Mouse (Mus musculus): ENCODE measurements at regions not wholly inside any gene's neighbourhood (a gene's known extent, or its start where the extent isn't known, plus 50 kb on each side); places are given as distances from the start of the nearest gene placed in this dataset.

- no peak for DNase-seq
These were observed 1007.2 kb downstream of the Epha7 start for GRCm38 (mm10) chr4:29820141-29820540.

GRCm38 (mm10) chr4:29830727-29831126 lies 1017.8 kb downstream of the Epha7 start:
- DNase-seq = peak; percentile 51

GRCm38 (mm10) chr4:29832774-29833173 lies 1019.8 kb downstream of the Epha7 start:
- DNase-seq = no peak

DNA sequence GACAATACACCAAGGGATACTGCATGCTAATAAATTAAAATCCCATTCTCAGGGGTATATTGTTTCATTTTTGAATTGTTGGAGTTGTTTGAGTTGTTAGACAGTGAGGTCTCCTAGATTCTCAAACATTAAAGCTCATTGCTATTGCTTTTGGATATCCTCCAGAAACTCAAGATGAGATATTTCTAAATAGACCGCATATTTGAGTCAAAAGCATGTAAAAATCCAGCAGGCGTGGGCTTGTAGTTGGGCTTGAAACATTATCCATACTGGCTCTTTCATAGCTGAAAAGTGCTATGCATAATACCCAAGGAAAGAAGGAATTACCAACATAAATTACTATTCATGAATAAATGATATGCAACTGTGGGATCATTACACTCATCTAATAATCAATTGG lies 1043.7 kb downstream of the Epha7 start:
- DNase-seq = no peak

Data from adrenal gland, adult 2 months (tissue).